In genomic region chr11:35052856-35053612, GRCm38 (mm10) we compare ENCODE assay signal across 17 mouse cellular contexts.
DNase-seq lines count a peak whose midpoint lies in the region; ATAC-seq and TF ChIP-seq lines count a peak whose summit lies in the region.
"Had no signal": no experiment of that assay in that cellular context is flagged by ENCODE, and none has a peak within 500 bp of the region (broad histone marks: within the 10 kb centered on the region; RNA-seq: fewer than 3 reads in every experiment).

No protein-coding gene starts in this region.

- no peak for TF ChIP-seq CTCF in lung, embryonic 14.5 days (IDR thresholded peaks at IDR 0.05; ENCODE audit: low read depth)
- no peak for TF ChIP-seq CTCF in layer of hippocampus, adult 2 months (conservative IDR thresholded peaks at IDR 0.05)

- no peaks in the 10 kb centered on the region for H3K79me2 ChIP-seq in myocyte (ENCODE audit: control insufficient read depth, insufficient read depth)

- no peak overlapping the region for H3K4me3 ChIP-seq in embryonic facial prominence, embryonic 12.5 days
- H3K4me3 ChIP-seq in embryonic facial prominence, embryonic 10.5 days, result no peak overlapping the region
- H3K4me3 ChIP-seq in lung, embryonic 14.5 days (ENCODE audit: low read depth, low read length), result no peak overlapping the region
- no peak overlapping the region for H3K4me3 ChIP-seq in intestine, embryonic 15.5 days (replicated peaks)
- H3K4me3 ChIP-seq in myocyte, result no peak overlapping the region
- no peak overlapping the region for H3K4me3 ChIP-seq in layer of hippocampus, adult 2 months
- H3K4me3 ChIP-seq: hindbrain, embryonic 13.5 days; left cerebral cortex, adult 2 months; megakaryocyte, embryonic 14.5 days; midbrain, embryonic 15.5 days had no signal

- H3K27me3 ChIP-seq in embryonic facial prominence, embryonic 12.5 days, result no peaks in the 10 kb centered on the region
- H3K27me3 ChIP-seq in embryonic facial prominence, embryonic 10.5 days (replicated peaks; ENCODE audit: low read depth, poor library complexity, severe bottlenecking), result no peaks in the 10 kb centered on the region
- H3K27me3 ChIP-seq in lung, embryonic 14.5 days (ENCODE audit: insufficient read depth, low read length), result no peaks in the 10 kb centered on the region
- no peaks in the 10 kb centered on the region for H3K27me3 ChIP-seq in intestine, embryonic 15.5 days (replicated peaks)
- no peaks in the 10 kb centered on the region for H3K27me3 ChIP-seq in myocyte (ENCODE audit: control insufficient read depth, insufficient read depth, insufficient read length)
- H3K27me3 ChIP-seq: hindbrain, embryonic 13.5 days; megakaryocyte, embryonic 14.5 days; midbrain, embryonic 15.5 days had no signal

- ATAC-seq in embryonic facial prominence, embryonic 12.5 days (ENCODE audit: insufficient number of reproducible peaks, insufficient read depth, low FRiP score, low TSS enrichment), result no peak
- no peak; the same call in 1 of the 2 replicates for ATAC-seq in lung, embryonic 14.5 days (ENCODE audit: insufficient read depth)
- ATAC-seq in intestine, embryonic 15.5 days, result 0 out of 2 replicates have a peak, but pooled peaks have one; percentile 6
- ATAC-seq: forebrain, postnatal 0 days; liver, postnatal 0 days; midbrain, embryonic 15.5 days had no signal

- no peaks in the 10 kb centered on the region for H3K9me3 ChIP-seq in embryonic facial prominence, embryonic 12.5 days
- no peaks in the 10 kb centered on the region for H3K9me3 ChIP-seq in embryonic facial prominence, embryonic 10.5 days
- H3K9me3 ChIP-seq in lung, embryonic 14.5 days (ENCODE audit: low read depth, low read length), result no peaks in the 10 kb centered on the region
- H3K9me3 ChIP-seq in intestine, embryonic 15.5 days, result no peaks in the 10 kb centered on the region
- H3K9me3 ChIP-seq: hindbrain, embryonic 13.5 days; megakaryocyte, embryonic 14.5 days; midbrain, embryonic 15.5 days had no signal

- H3ac ChIP-seq in myocyte (ENCODE audit: control insufficient read depth, insufficient read length), result no peak overlapping the region

- H3K36me3 ChIP-seq in embryonic facial prominence, embryonic 12.5 days, result no peaks in the 10 kb centered on the region
- H3K36me3 ChIP-seq in embryonic facial prominence, embryonic 10.5 days (replicated peaks), result no peaks in the 10 kb centered on the region
- no peaks in the 10 kb centered on the region for H3K36me3 ChIP-seq in lung, embryonic 14.5 days (ENCODE audit: insufficient read depth)
- H3K36me3 ChIP-seq in intestine, embryonic 15.5 days, result no peaks in the 10 kb centered on the region
- no peaks in the 10 kb centered on the region for H3K36me3 ChIP-seq in myocyte (ENCODE audit: control insufficient read depth, insufficient read depth)
- H3K36me3 ChIP-seq: hindbrain, embryonic 13.5 days; midbrain, embryonic 15.5 days had no signal

- DNase-seq in embryonic facial prominence, embryonic 10.5 days (ENCODE audit: low spot score), result no peak
- peak; percentile 81 for DNase-seq in lung, embryonic 14.5 days
- no peak for DNase-seq in lung, adult 18-20 months
- DNase-seq in layer of hippocampus, adult 2 months (ENCODE audit: low spot score in 2 of 2), result no peak
- DNase-seq in adrenal gland, postnatal 14 days, result no peak
- DNase-seq: cerebellum, adult 9-10 months; forebrain, postnatal 0 days; heart, adult 11 months; liver, postnatal 0 days; thymus, postnatal 36 days had no signal

- peaks cover 8% of the 10 kb centered on the region for H3K4me1 ChIP-seq in embryonic facial prominence, embryonic 12.5 days
- H3K4me1 ChIP-seq in embryonic facial prominence, embryonic 10.5 days, result peaks cover 11% of the 10 kb centered on the region
- H3K4me1 ChIP-seq in lung, embryonic 14.5 days (ENCODE audit: insufficient read depth), result peaks cover 14% of the 10 kb centered on the region
- 0 out of 2 replicates have a peak, but pooled peaks cover 4% of the 10 kb centered on the region for H3K4me1 ChIP-seq in intestine, embryonic 15.5 days (replicated peaks)
- H3K4me1 ChIP-seq: hindbrain, embryonic 13.5 days; megakaryocyte, embryonic 14.5 days; midbrain, embryonic 15.5 days had no signal

- H3K9ac ChIP-seq in embryonic facial prominence, embryonic 12.5 days, result no peak overlapping the region
- no peak overlapping the region for H3K9ac ChIP-seq in lung, embryonic 14.5 days
- no peak overlapping the region for H3K9ac ChIP-seq in intestine, embryonic 15.5 days
- H3K9ac ChIP-seq: forebrain, postnatal 0 days; hindbrain, embryonic 13.5 days; liver, postnatal 0 days; midbrain, embryonic 15.5 days had no signal

- 0 out of 2 replicates have a peak overlapping the region, but pooled peaks have one; percentile 46 for H3K27ac ChIP-seq in embryonic facial prominence, embryonic 12.5 days
- no peak overlapping the region for H3K27ac ChIP-seq in embryonic facial prominence, embryonic 10.5 days (replicated peaks)
- H3K27ac ChIP-seq in lung, embryonic 14.5 days (ENCODE audit: low read depth), result peak overlapping the region; percentile 88; the same call in 1 of the 2 replicates
- peak overlapping the region; percentile 46; the same call in 1 of the 2 replicates for H3K27ac ChIP-seq in intestine, embryonic 15.5 days
- H3K27ac ChIP-seq in layer of hippocampus, adult 2 months, result no peak overlapping the region
- H3K27ac ChIP-seq: hindbrain, embryonic 13.5 days; left cerebral cortex, adult 2 months; midbrain, embryonic 15.5 days had no signal

- WGBS in embryonic facial prominence, embryonic 12.5 days, result 66% methylated on average over 4 of the region's 4 CpGs
- 86% methylated on average over 4 of the region's 4 CpGs for WGBS in embryonic facial prominence, embryonic 10.5 days
- 38% methylated on average over 4 of the region's 4 CpGs for WGBS in lung, embryonic 14.5 days
- WGBS in intestine, embryonic 15.5 days, result 80% methylated on average over 4 of the region's 4 CpGs

- TF ChIP-seq POLR2A in myocyte (IDR thresholded peaks at IDR 0.05; ENCODE audit: insufficient read length, low read depth), result no peak

- no peak overlapping the region for H3K4me2 ChIP-seq in embryonic facial prominence, embryonic 12.5 days (replicated peaks)
- H3K4me2 ChIP-seq in lung, embryonic 14.5 days, result no peak overlapping the region
- no peak overlapping the region for H3K4me2 ChIP-seq in intestine, embryonic 15.5 days (replicated peaks)
- peak overlapping the region; percentile 58 for H3K4me2 ChIP-seq in myocyte (ENCODE audit: low read depth)
- H3K4me2 ChIP-seq: hindbrain, embryonic 13.5 days; midbrain, embryonic 15.5 days had no signal

TF ChIP-seq in myocyte, 11 proteins besides CTCF, POLR2A, EP300 and RAD21:
- TF ChIP-seq MYOD1 (IDR thresholded peaks at IDR 0.05; ENCODE audit: control insufficient read depth in 1 of 3, insufficient read length in 2 of 3, low read depth in 2 of 3) (no peak), CEBPB (IDR thresholded peaks at IDR 0.05; ENCODE audit: insufficient read depth, poor library complexity, severe bottlenecking) (no peak), MAX (IDR thresholded peaks at IDR 0.05; ENCODE audit: low read depth) (no peak), SRF (IDR thresholded peaks at IDR 0.05; ENCODE audit: control insufficient read depth, insufficient read length, low read depth) (no peak), TCF3 (IDR thresholded peaks at IDR 0.05; ENCODE audit: insufficient read length, low read depth) (no peak), POLR2AphosphoS2 (IDR thresholded peaks at IDR 0.05; ENCODE audit: insufficient read length, low read depth) (no peak), USF1 (IDR thresholded peaks at IDR 0.05; ENCODE audit: low read depth) (no peak), REST (IDR thresholded peaks at IDR 0.05; ENCODE audit: insufficient read depth, insufficient read length) (no peak), MYOG (IDR thresholded peaks at IDR 0.05; ENCODE audit: control insufficient read depth in 1 of 3, insufficient read depth in 1 of 3, insufficient read length in 2 of 3, low read depth in 2 of 3) (no peak)

Comparison
In these comparisons a context has a peak if more than half of its experiments do, and no peak if none do; other contexts are left out.
1. H3K27ac ChIP-seq: peak in embryonic facial prominence, embryonic 12.5 days (single experiment), lung, embryonic 14.5 days (single experiment) and intestine, embryonic 15.5 days (single experiment); none in embryonic facial prominence, embryonic 10.5 days (single experiment) and layer of hippocampus, adult 2 months (single experiment).